Mouse (Mus musculus) gastrocnemius, adult 18-20 months (tissue): ENCODE measurements around the gene Pcyt2. TPM values are rescaled to one million over a fixed set of nuclear protein-coding genes. Genes with fewer than 3 reads are reported as not detected.

Experiments
- DNase-seq: peaks from one replicate; pipeline ENCODE4 v3.0.0; 2021; ENCODE audit warnings: low spot score
- microRNA-seq: library from miRNA; unstranded; fragments of <30 nt; microRNA quantifications from one replicate; pipeline ENCODE4 v1.2.0, GENCODE M21; 2021
- total RNA-seq, 2 experiments: library from RNA; stranded (reverse); gene quantifications; 2 replicates each; pipeline ENCODE4 v1.2.3; 2021

The Pcyt2 gene
- total RNA-seq, 2 experiments from 2014 or later, result 26.1 to 27.7 TPM

DNA sequence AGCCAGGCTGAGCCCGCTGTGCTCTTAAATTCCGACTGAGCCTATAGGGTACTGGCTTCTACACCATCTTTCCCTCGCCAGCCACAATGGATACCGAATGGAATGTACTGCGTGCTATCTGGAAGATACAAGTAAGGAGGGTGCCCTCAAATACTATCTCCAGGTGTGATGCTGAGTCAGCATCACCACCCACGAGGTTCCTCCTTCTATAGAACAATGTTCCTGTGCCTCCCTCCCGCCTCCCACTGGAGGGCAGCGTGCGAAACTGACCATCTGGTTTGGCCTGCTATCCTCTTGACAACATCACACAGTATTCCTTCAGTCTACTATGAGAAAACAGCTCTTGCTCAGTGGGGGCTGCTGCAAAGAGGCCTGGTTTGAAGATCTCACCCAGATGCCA lies 52.6 kb downstream of the Pcyt2 start:
- DNase-seq, result no peak

DNA sequence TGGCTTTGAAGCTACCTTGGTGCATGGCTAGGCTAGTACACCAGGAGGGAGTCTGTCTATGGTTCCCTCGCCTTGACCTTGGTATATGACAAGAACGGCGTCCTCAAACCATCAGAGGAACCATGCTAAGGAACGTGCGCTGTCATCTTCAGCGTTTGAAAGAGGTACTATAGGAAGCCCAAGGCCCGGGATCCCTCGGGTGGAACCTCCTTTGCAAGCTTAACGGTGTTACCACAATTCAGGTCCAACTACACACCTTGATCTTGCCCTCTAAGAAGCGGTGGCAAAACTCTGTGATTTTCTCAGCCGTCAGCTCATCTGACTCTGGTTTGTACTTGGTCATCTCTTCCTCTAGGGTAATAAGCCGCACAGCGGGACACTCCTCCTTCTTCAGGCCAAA lies 54.8 kb downstream of the Pcyt2 start:
- no peak for DNase-seq

DNA sequence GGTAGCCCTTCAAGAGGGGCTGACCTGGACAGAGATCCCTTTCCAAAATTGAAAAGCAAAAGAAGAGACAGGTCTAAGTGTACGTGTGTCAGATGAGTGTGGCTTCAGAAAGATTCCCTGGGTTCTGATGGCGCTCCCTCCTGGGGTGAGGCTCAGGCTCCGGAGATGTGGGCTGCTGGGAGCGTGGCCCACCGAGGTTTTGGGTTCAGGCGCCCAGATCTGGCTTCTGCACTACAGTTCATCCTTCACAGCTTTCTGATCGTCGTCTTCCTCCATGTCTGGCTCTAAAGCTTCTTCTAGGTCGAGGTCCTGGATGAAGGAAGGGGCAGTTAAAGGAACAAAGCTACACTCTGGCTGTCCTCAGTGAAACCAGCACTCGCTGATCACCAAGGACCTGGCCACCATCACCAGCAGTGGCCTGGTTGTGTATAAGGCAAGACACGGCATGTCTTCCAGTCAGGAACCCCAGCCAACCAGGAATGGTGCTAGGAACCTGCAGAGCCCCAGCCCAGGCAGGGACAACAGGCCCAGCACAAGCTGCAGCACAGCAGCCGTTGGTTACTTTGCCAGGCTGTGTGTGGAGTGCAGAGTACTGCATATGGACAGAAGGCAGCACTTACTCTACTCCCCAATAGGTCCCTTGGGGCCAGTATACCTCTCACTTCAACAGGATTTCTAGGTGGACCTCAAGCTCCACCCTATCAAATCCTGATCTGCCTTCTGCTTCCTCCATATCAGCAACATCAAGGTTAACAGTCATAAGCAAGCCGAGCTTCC lies 56.6 kb downstream of the Pcyt2 start:
- DNase-seq, result no peak

Small RNA genes within 50 kb of the gene (microRNA-seq; reads per million reads assigned to microRNA genes)
- gene Mir6936, result not detected

Other genes starting within 250 kb of the Pcyt2 start
- gene Faap100, start 239.2 kb downstream of the Pcyt2 start, total RNA-seq, result 10 to 100 TPM in 1 of 2 experiments, 1 to 10 TPM in 1; 8.3 to 19.3 TPM
- gene Nploc4, start 180.2 kb downstream of the Pcyt2 start, total RNA-seq, result 100 to 1,000 TPM in 1 of 2 experiments, 10 to 100 TPM in 1; 84.6 to 100 TPM
- under 1 TPM in 1 of 2 experiments, not detected in 1; 0.57 TPM for gene Tspan10, start 175.3 kb downstream of the Pcyt2 start, total RNA-seq
- gene Pde6g, start 164.4 kb downstream of the Pcyt2 start, total RNA-seq, result under 1 TPM; 0.33 to 0.39 TPM
- 10 to 100 TPM; 18.9 to 24.7 TPM for gene Oxld1, start 159.9 kb downstream of the Pcyt2 start, total RNA-seq
- gene Ccdc137, start 159.8 kb downstream of the Pcyt2 start, total RNA-seq, result 1 to 10 TPM; 5.7 to 6.2 TPM
- 1 to 10 TPM; 4.3 to 6.2 TPM for gene Arl16, start 150.3 kb downstream of the Pcyt2 start, total RNA-seq
- gene Mrpl12, start 133.3 kb downstream of the Pcyt2 start, total RNA-seq, result 100 to 1,000 TPM; 130 to 136 TPM
- 1 to 10 TPM; 3.3 to 4.5 TPM for gene Slc25a10, start 126.1 kb downstream of the Pcyt2 start, total RNA-seq
- under 1 TPM in 1 of 2 experiments, not detected in 1; 0.45 TPM for gene Gcgr, start 87.2 kb downstream of the Pcyt2 start, total RNA-seq
- gene Mcrip1, start 68.2 kb downstream of the Pcyt2 start, total RNA-seq, result 10 to 100 TPM; 18.4 to 22.7 TPM
- gene Ppp1r27, start 66.8 kb downstream of the Pcyt2 start, total RNA-seq, result 100 to 1,000 TPM; 140 to 577 TPM
- gene P4hb, start 44.7 kb downstream of the Pcyt2 start, total RNA-seq, result 100 to 1,000 TPM; 188 to 221 TPM
- 10 to 100 TPM; 71.0 to 89.8 TPM for gene Arhgdia, start 36.3 kb downstream of the Pcyt2 start, total RNA-seq
- gene Alyref, start 19.6 kb downstream of the Pcyt2 start, total RNA-seq, result 10 to 100 TPM; 42.8 to 48.6 TPM
- 10 to 100 TPM; 45.9 to 52.1 TPM for gene Anapc11, start 19.5 kb downstream of the Pcyt2 start, total RNA-seq
- gene Npb, start 9.5 kb downstream of the Pcyt2 start, total RNA-seq, result not detected
- gene Sirt7, start 7.3 kb upstream of the Pcyt2 start, total RNA-seq, result 1 to 10 TPM; 3.6 to 4.2 TPM
- gene Mafg, start 15.7 kb upstream of the Pcyt2 start, total RNA-seq, result 10 to 100 TPM; 50.2 to 58.8 TPM
- gene Pycr1, start 25.8 kb upstream of the Pcyt2 start, total RNA-seq, result 1 to 10 TPM; 2.8 to 3.2 TPM
- 100 to 1,000 TPM; 124 to 137 TPM for gene Myadml2, start 30.2 kb upstream of the Pcyt2 start, total RNA-seq
- gene Notum, start 43.2 kb upstream of the Pcyt2 start, total RNA-seq, result not detected
- 10 to 100 TPM; 31.1 to 33.4 TPM for gene Aspscr1, start 55.0 kb upstream of the Pcyt2 start, total RNA-seq
- gene Cenpx, start 95.8 kb upstream of the Pcyt2 start, total RNA-seq, result 10 to 100 TPM; 24.2 to 32.0 TPM
- 1 to 10 TPM; 2.3 to 3.0 TPM for gene Lrrc45, start 96.0 kb upstream of the Pcyt2 start, total RNA-seq
- 1 to 10 TPM in 1 of 2 experiments, under 1 TPM in 1; 0.95 to 1.3 TPM for gene Rac3, start 103.5 kb upstream of the Pcyt2 start, total RNA-seq
- gene Dcxr, start 109.3 kb upstream of the Pcyt2 start, total RNA-seq, result 1 to 10 TPM; 8.2 to 9.6 TPM
- 10 to 100 TPM; 11.6 to 16.9 TPM for gene Cbr2, start 114.2 kb upstream of the Pcyt2 start, total RNA-seq
- gene Hmga1b, start 144.9 kb upstream of the Pcyt2 start, total RNA-seq, result 10 to 100 TPM; 20.4 to 22.2 TPM
- 10 to 100 TPM; 12.6 to 13.0 TPM for gene Rfng, start 166.3 kb upstream of the Pcyt2 start, total RNA-seq
- 10 to 100 TPM; 62.5 to 63.3 TPM for gene Gps1, start 166.3 kb upstream of the Pcyt2 start, total RNA-seq
- 10 to 100 TPM; 27.6 to 28.6 TPM for gene Dus1l, start 178.5 kb upstream of the Pcyt2 start, total RNA-seq
- 10 to 100 TPM; 11.4 to 17.1 TPM for gene Fasn, start 206.6 kb upstream of the Pcyt2 start, total RNA-seq